Mouse (Mus musculus) forebrain, embryonic 15.5 days (tissue): ENCODE data around the gene Hist1h4b. TPM values are rescaled to one million over a fixed set of nuclear protein-coding genes. Genes with fewer than 3 reads are reported as not detected.
A peak's percentile ranks its signal among the peaks of the same experiment; 100 is the strongest.
"Not testable (repeated sequence)": the region's sequence is repeated elsewhere in the genome, so short reads cannot be mapped to it uniquely, and the experiment has no call there.

Experiments used
- ATAC-seq: fragments of 200-750 bp; cut with Nextera tagmentation; replicated peaks from 2 replicates; pipeline ENCODE4 v1.8.0; 2017; ENCODE audit warnings: mild to moderate bottlenecking, moderate TSS enrichment, moderate library complexity
- H3K27ac ChIP-seq: fragments of 300-500 bp; sonication (generic); replicated peaks from 2 replicates; pipeline ENCODE4 v1.5.1; 2015; ENCODE audit warnings: mild to moderate bottlenecking, inconsistent platforms
- H3K27me3 ChIP-seq: fragments of 300-500 bp; sonication (generic); 2 replicates; pipeline ENCODE4 v1.6.1; 2015; ENCODE audit warnings: inconsistent platforms
- H3K36me3 ChIP-seq: fragments of 300-500 bp; sonication (generic); 2 replicates; pipeline ENCODE4 v1.6.1; 2015; ENCODE audit warnings: mild to moderate bottlenecking, inconsistent platforms
- H3K4me1 ChIP-seq: fragments of 300-500 bp; sonication (generic); 2 replicates; pipeline ENCODE4 v1.6.1; 2015; ENCODE audit warnings: inconsistent platforms
- H3K4me2 ChIP-seq: fragments of 300-500 bp; sonication (generic); replicated peaks from 2 replicates; pipeline ENCODE4 v1.6.1; 2015; ENCODE audit warnings: mild to moderate bottlenecking, inconsistent platforms
- H3K4me3 ChIP-seq: fragments of 300-500 bp; sonication (generic); 2 replicates; pipeline ENCODE4 v1.5.1; 2015; ENCODE audit warnings: mild to moderate bottlenecking, inconsistent platforms
- H3K9ac ChIP-seq: fragments of 300-500 bp; sonication (generic); replicated peaks from 2 replicates; pipeline ENCODE4 v1.6.1; 2015; ENCODE audit warnings: mild to moderate bottlenecking, inconsistent platforms
- H3K9me3 ChIP-seq: fragments of 300-500 bp; sonication (generic); 2 replicates; pipeline ENCODE4 v1.6.1; 2016; ENCODE audit warnings: inconsistent platforms
- WGBS: fragments of 180-500 bp; shearing (Covaris S2); methylation state at CpG from one replicate; pipeline ENCODE4 v1.1.7; 2015; ENCODE audit warnings: mixed read lengths; 5-methylcytosine and 5-hydroxymethylcytosine counted together
- polyA plus RNA-seq: library from polyadenylated mRNA; unstranded; fragments of >200 nt; fragmentation: Nextera tagmentation; extraction: Ambion mirVana; gene quantifications from 2 replicates; pipeline ENCODE4 v1.2.1, GENCODE M21; 2015

Hist1h4b gene
- polyA plus RNA-seq, 1 experiment from 2014 or later = 2.8 TPM

- H3K9ac ChIP-seq = peak within 1 kb of the TSS; percentile 52
- WGBS = under 1% methylated on average over 21 of the region's 47 CpGs
- not testable (repeated sequence) for H3K9me3 ChIP-seq, H3K27me3 ChIP-seq, H3K36me3 ChIP-seq
- peak within 1 kb of the TSS; percentile 51 for H3K4me3 ChIP-seq
- H3K4me2 ChIP-seq = peak within 1 kb of the TSS; percentile 77
- ATAC-seq = peak; percentile 85
- H3K4me1 ChIP-seq = peaks cover 31% of the 10 kb centered on the region
- peak within 1 kb of the TSS; percentile 97 for H3K27ac ChIP-seq
Measured at GRCm38 (mm10) chr13:23752067-23752741, 4.6 kb upstream of the Hist1h4b start, which contains the start of gene Hist1h3b. Gene Hist1h3b (plus strand): TSS chr13:23752267.

- peak overlapping the region; percentile 32 for H3K4me3 ChIP-seq
- ATAC-seq = no peak
- no peaks in the 10 kb centered on the region for H3K9me3 ChIP-seq
- H3K36me3 ChIP-seq = no peaks in the 10 kb centered on the region
- peak overlapping the region; percentile 34 for H3K4me2 ChIP-seq
- H3K27ac ChIP-seq = peak overlapping the region; percentile 59
- peak overlapping the region; percentile 40 for H3K9ac ChIP-seq
- 3% methylated on average over 6 of the region's 6 CpGs for WGBS
- no peaks in the 10 kb centered on the region for H3K27me3 ChIP-seq
- H3K4me1 ChIP-seq = peaks cover 30% of the 10 kb centered on the region
Measured at GRCm38 (mm10) chr13:23752742-23753172, 4.1 kb upstream of the Hist1h4b start.

DNA sequence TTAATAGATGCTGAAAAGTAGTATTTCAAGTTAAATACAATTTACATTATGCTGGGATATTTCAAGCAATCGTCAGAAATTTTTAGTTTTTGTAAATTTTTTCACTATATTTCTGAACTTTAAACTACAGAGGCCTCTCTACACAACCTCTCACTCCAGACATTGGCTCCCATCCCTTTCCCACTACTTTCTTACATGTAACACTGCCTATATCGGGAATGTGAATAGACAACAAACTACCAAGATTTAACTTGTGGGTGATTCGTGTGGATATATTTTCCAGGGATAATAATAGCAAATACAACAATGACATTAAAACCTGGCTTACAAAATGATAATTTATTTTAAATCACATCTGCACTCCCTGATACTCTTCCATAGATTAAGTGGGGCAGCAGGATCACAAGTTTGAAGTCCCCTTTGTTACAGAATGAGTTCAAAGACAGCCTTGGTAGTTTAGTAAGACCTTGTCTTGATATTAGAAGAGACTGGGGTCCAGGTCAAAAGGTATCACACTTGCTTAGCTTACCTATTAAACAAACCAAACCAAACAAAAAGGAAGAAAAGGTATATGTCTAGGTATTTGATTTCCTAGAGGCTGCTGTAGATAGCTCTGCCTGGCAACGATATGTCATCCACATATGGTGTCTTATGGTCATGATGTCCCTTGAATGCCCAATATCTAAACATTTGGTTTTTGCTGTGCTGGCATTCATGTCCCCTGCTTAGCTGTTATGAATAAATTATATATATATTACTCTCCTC is 3.3 kb upstream of the Hist1h4b start:
- Histone ChIP-seq H3K4me3 (no peak overlapping the region), H3K27ac (peak overlapping the region; percentile 38), H3K27me3 (no peaks in the 10 kb centered on the region), H3K4me1 (peaks cover 27% of the 10 kb centered on the region), H3K9me3 (no peaks in the 10 kb centered on the region), H3K4me2 (peak overlapping the region; percentile 34), H3K36me3 (no peaks in the 10 kb centered on the region), H3K9ac (no peak overlapping the region)
- no peak for ATAC-seq
- WGBS = 50% methylated on average over 4 of the region's 4 CpGs

GRCm38 (mm10) chr13:23755000-23755399 is 1.8 kb upstream of the Hist1h4b start:
- H3K4me2 ChIP-seq = no peak overlapping the region
- no peaks in the 10 kb centered on the region for H3K27me3 ChIP-seq
- no peaks in the 10 kb centered on the region for H3K36me3 ChIP-seq
- no peaks in the 10 kb centered on the region for H3K9me3 ChIP-seq
- no peak overlapping the region for H3K27ac ChIP-seq
- peaks cover 30% of the 10 kb centered on the region for H3K4me1 ChIP-seq
- no peak overlapping the region for H3K4me3 ChIP-seq
- H3K9ac ChIP-seq = no peak overlapping the region
- no peak for ATAC-seq

GRCm38 (mm10) chr13:23757211-23757773 is 479 bp downstream of the Hist1h4b start:
- H3K9ac ChIP-seq = peak overlapping the region; percentile 48
- peaks cover 37% of the 10 kb centered on the region for H3K4me1 ChIP-seq
- peak; percentile 0; the same call in 1 of the 2 replicates for ATAC-seq
- peak overlapping the region; percentile 90 for H3K27ac ChIP-seq
- H3K9me3 ChIP-seq = no peaks in the 10 kb centered on the region
- WGBS = under 1% methylated on average over 22 of the region's 23 CpGs
- peak overlapping the region; percentile 42 for H3K4me3 ChIP-seq
- H3K27me3 ChIP-seq = no peaks in the 10 kb centered on the region
- no peaks in the 10 kb centered on the region for H3K36me3 ChIP-seq
- H3K4me2 ChIP-seq = peak overlapping the region; percentile 63

DNA sequence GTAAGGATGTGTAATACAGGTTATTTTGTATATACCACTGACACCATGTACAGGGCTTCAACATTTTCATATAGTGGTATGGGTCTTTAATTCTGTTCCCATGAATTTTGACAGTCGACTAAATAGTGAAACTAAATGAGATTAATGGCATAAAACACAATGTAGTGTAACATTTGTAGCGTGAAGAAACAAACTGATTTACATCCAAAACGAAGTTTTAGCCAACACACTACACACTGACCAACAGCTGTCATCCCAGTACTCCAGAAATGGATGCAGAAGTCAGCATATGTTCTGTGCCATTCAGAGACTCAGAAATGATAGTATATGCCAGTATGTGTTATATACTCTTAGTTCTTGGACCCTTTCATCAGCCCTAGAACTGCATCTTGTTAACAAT is 1.1 kb downstream of the Hist1h4b start:
- Histone ChIP-seq H3K4me1 (peaks cover 39% of the 10 kb centered on the region), H3K9me3 (no peaks in the 10 kb centered on the region), H3K27me3 (no peaks in the 10 kb centered on the region), H3K9ac (no peak overlapping the region), H3K4me2 (no peak overlapping the region), H3K27ac (no peak overlapping the region; the same call in 1 of the 2 replicates), H3K36me3 (no peaks in the 10 kb centered on the region), H3K4me3 (no peak overlapping the region)
- WGBS = 43% methylated on average over 3 of the region's 3 CpGs
- ATAC-seq = no peak

- no peaks in the 10 kb centered on the region for H3K9me3 ChIP-seq
- peaks cover 45% of the 10 kb centered on the region for H3K4me1 ChIP-seq
- H3K27ac ChIP-seq = no peak overlapping the region
- H3K36me3 ChIP-seq = no peaks in the 10 kb centered on the region
- 76% methylated on average over 3 of the region's 3 CpGs for WGBS
- no peak for ATAC-seq
- H3K4me3 ChIP-seq = no peak overlapping the region
- no peak overlapping the region for H3K4me2 ChIP-seq
- H3K27me3 ChIP-seq = no peaks in the 10 kb centered on the region
- H3K9ac ChIP-seq = no peak overlapping the region
Measured at GRCm38 (mm10) chr13:23759251-23759771, 2.5 kb downstream of the Hist1h4b start.

DNA sequence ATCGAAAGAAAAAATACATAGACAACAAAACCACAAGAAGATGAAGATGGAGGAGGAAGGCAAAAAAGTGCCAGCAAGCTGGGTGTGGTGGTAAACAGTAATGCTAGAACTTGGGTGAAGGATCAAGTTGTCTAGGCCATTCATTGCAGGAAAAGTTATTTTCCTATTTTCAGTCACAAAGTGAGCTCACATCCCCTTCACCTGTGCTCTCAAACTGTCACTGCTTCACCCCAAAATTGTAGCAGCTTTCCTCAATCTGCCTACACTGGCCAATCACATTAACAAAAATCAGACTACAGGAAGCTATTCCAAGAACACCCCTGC is 3.1 kb downstream of the Hist1h4b start:
- no peak for ATAC-seq
- Histone ChIP-seq H3K4me1 (peaks cover 48% of the 10 kb centered on the region), H3K9me3 (no peaks in the 10 kb centered on the region), H3K27me3 (no peaks in the 10 kb centered on the region), H3K27ac (peak overlapping the region; percentile 92), H3K9ac (no peak overlapping the region), H3K36me3 (no peaks in the 10 kb centered on the region), H3K4me3 (peak overlapping the region; percentile 58), H3K4me2 (peak overlapping the region; percentile 81)
- WGBS = 74% methylated on average over 1 of the region's 1 CpGs

GRCm38 (mm10) chr13:23760240-23760971 is 3.6 kb downstream of the Hist1h4b start:
- Histone ChIP-seq H3K4me1 (peaks cover 48% of the 10 kb centered on the region), H3K9me3 (no peaks in the 10 kb centered on the region), H3K27ac (peak overlapping the region; percentile 92), H3K9ac (peak overlapping the region; percentile 53), H3K27me3 (no peaks in the 10 kb centered on the region), H3K4me2 (peak overlapping the region; percentile 81), H3K4me3 (peak overlapping the region; percentile 58), H3K36me3 (no peaks in the 10 kb centered on the region)
- ATAC-seq = peak; percentile 12
- 2% methylated on average over 22 of the region's 27 CpGs for WGBS

DNA sequence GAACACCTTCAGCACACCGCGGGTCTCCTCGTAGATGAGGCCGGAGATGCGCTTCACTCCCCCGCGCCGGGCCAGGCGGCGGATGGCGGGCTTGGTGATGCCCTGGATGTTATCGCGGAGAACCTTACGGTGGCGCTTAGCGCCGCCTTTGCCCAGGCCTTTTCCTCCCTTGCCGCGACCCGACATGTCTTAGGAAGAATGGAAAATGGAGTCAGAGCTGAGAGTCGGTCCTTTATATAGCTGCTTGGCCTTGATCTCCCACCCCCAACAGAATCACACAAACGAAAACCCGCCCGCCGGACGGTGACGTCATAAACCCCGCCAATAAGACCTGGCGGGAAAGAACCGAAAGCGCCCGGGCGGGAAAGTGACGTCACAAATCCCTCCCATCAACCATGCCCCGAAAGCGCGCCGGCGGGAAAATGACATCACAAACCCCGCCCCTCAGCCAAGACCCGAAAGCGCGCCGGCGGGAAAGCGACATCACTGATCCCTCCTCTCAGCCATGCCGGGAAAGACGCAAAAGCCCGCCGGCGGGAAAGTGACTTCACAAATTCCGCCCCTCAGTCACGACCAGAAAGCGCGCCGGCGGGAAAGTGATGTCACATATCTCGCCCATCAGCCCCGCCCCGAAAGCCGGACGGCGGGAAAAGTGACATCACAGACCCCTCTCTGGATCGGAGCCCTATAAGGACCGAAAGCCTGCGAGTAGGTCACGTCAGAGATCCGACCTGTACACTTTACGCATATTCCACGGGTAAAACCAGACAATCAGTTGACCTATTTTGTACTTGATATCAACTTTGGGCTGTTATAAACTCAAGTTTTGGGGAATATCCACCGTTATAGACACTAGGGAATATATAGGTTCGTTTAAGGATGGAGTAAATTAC is 4.4 kb downstream of the Hist1h4b start, which contains the start of gene Hist1h4a:
Hist1h4a (minus strand) TSS at position 259 of the 893 bp plus-strand sequence.
- H3K36me3 ChIP-seq = no peaks in the 10 kb centered on the region
- peaks cover 45% of the 10 kb centered on the region for H3K4me1 ChIP-seq
- peak within 1 kb of the TSS; percentile 92 for H3K27ac ChIP-seq
- no peaks in the 10 kb centered on the region for H3K9me3 ChIP-seq
- no peaks in the 10 kb centered on the region for H3K27me3 ChIP-seq
- peak; percentile 71 for ATAC-seq
- H3K4me3 ChIP-seq = peak within 1 kb of the TSS; percentile 58
- peak within 1 kb of the TSS; percentile 53 for H3K9ac ChIP-seq
- under 1% methylated on average over 70 of the region's 72 CpGs for WGBS
- peak within 1 kb of the TSS; percentile 81 for H3K4me2 ChIP-seq
